Mouse (Mus musculus) spleen, adult 2 months (tissue): ENCODE data around the gene Spsb1.

Source experiments
- CTCF ChIP-seq: fragments of 200-500 bp; IDR thresholded peaks from 2 replicates; pipeline ENCODE4 v1.5.1; 2011; ENCODE audit warnings: mild to moderate bottlenecking, inconsistent platforms; ENCODE audit not compliant: insufficient read depth, insufficient read length, insufficient replicate concordance; ENCODE audit errors: extremely low read depth
- POLR2A ChIP-seq: fragments of 200-500 bp; IDR thresholded peaks from 2 replicates; pipeline ENCODE4 v1.6.1; 2011; ENCODE audit warnings: low read depth, low read length, inconsistent platforms

- TF ChIP-seq CTCF = no peak
- no peak for TF ChIP-seq POLR2A
Observed at GRCm38 (mm10) chr4:149907656-149908055, 47.2 kb downstream of the Spsb1 start.
